ENCODE assay signal across 8 mouse cellular contexts in the genomic region with DNA sequence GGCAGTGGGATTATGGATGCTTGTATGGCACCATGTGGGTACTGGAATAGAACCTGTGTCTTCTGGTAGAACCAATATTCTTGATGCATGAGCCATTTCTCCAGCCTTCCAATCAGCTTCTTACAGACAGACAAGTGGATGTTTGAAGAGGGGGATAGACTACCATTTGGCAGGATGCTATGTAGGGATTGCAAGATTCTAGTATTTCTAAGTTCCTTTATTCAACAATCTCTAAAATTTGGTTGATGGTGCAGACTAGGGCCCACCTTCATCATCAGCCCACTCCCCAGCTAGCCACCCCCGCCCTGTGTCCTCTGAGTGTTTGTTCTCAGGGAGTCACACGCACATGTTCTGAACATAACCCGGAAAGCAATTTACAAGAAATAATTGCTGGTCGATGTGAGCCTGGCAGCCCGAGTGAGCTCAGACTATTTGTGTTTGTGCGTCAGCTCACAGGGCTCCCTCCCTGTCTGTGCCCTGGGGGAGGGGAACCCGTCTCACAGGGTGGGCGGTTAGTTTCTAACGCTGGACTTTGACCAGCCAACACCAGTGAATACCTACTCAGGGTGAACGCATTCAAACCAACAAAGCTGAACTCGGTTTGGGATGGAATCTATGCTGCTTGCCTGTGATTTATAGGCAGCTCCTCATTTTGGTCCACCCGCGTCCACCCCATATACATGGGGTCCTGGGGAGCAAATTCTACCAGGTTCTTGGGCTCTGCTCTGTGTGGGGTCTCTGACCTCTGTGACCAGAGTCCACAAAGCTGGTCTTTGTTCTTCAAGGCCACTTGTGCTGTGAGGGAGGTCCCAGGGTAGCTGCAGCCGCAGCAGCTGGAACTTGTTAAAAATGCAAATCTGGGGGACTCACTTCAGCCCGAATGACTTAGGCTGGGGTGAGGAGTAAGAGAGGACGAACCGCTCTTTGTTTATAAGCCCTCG. TPM values are rescaled to one million over a fixed set of nuclear protein-coding genes. Genes with fewer than 3 reads are reported as not detected.
A peak's percentile ranks its signal among the peaks of the same experiment; 100 is the strongest.
DNase-seq lines count a peak whose midpoint lies in the region; ATAC-seq lines count a peak whose summit lies in the region.

No protein-coding gene starts in this region.

- no peak for ATAC-seq in heart, embryonic 16.5 days (replicated peaks; ENCODE audit: extremely low read depth, insufficient read depth, low FRiP score)
- peak; percentile 30; the same call in 1 of the 2 replicates for ATAC-seq in neural tube, embryonic 13.5 days (ENCODE audit: low read depth)

- no peaks in the 10 kb centered on the region for H3K36me3 ChIP-seq in heart, embryonic 16.5 days (ENCODE audit: control insufficient read depth, insufficient read depth)
- no peaks in the 10 kb centered on the region for H3K36me3 ChIP-seq in neural tube, embryonic 13.5 days

- H3K4me2 ChIP-seq in heart, embryonic 16.5 days (ENCODE audit: low read depth, low read length): peak overlapping the region; percentile 18; the same call in 1 of the 2 replicates
- H3K4me2 ChIP-seq in neural tube, embryonic 13.5 days: peak overlapping the region; percentile 39

- peak overlapping the region; percentile 86 for H3K27ac ChIP-seq in heart, embryonic 16.5 days (ENCODE audit: low read length)
- peak overlapping the region; percentile 74 for H3K27ac ChIP-seq in neural tube, embryonic 13.5 days (replicated peaks)

- no peaks in the 10 kb centered on the region for H3K9me3 ChIP-seq in heart, embryonic 16.5 days (replicated peaks; ENCODE audit: control insufficient read depth, low read length)
- no peaks in the 10 kb centered on the region for H3K9me3 ChIP-seq in neural tube, embryonic 13.5 days

- H3K4me1 ChIP-seq in heart, embryonic 16.5 days (ENCODE audit: control insufficient read depth, insufficient read depth, low read length): peaks cover 42% of the 10 kb centered on the region
- peaks cover 61% of the 10 kb centered on the region for H3K4me1 ChIP-seq in neural tube, embryonic 13.5 days (replicated peaks)

- DNase-seq in layer of hippocampus, postnatal 10 days (ENCODE audit: low spot score in 2 of 2): peak; percentile 20 to 28
- DNase-seq in layer of hippocampus, adult 11-12 months (ENCODE audit: low spot score): no peak
- peak; percentile 69 to 71 for DNase-seq in kidney, postnatal 36 days
- DNase-seq in thymus, postnatal 4 days: no peak
- DNase-seq in frontal cortex, postnatal 10 days (ENCODE audit: low spot score in 2 of 2): no peak
- DNase-seq in thymus, adult 18-20 months: no peak

- H3K4me3 ChIP-seq in heart, embryonic 16.5 days (ENCODE audit: low read length): no peak overlapping the region
- H3K4me3 ChIP-seq in neural tube, embryonic 13.5 days: 0 out of 2 replicates have a peak overlapping the region, but pooled peaks have one; percentile 5

- peak overlapping the region; percentile 52 for H3K9ac ChIP-seq in heart, embryonic 16.5 days (ENCODE audit: low read length)
- H3K9ac ChIP-seq in neural tube, embryonic 13.5 days: peak overlapping the region; percentile 58

- WGBS in heart, embryonic 16.5 days: 20% methylated on average over 18 of the region's 18 CpGs
- WGBS in neural tube, embryonic 13.5 days: 3% methylated on average over 18 of the region's 18 CpGs

- no peaks in the 10 kb centered on the region for H3K27me3 ChIP-seq in heart, embryonic 16.5 days (ENCODE audit: control insufficient read depth, insufficient read depth, low read length)
- H3K27me3 ChIP-seq in neural tube, embryonic 13.5 days: no peaks in the 10 kb centered on the region

RNA-seq across cellular contexts. Expression of gene Shisal2a, which starts 20.6 kb away (rescaled TPM):
- not detected for total RNA-seq in layer of hippocampus, postnatal 10 days (2021)
- polyA plus RNA-seq in heart, embryonic 16.5 days (2015; fragmentation: Nextera tagmentation; extraction: Ambion mirVana): 1.3 and 1.4 TPM in 2 replicates
- polyA plus RNA-seq in neural tube, embryonic 13.5 days (2015; fragmentation: Nextera tagmentation; extraction: Ambion mirVana): 4.0 and 4.1 TPM in 2 replicates

RNA-seq across cellular contexts. Expression of gene Coa7, which starts 34.7 kb away (rescaled TPM):
- total RNA-seq in layer of hippocampus, postnatal 10 days (2021): 10 to 100 TPM; 31.4 to 42.1 TPM
- 46.3 and 53.6 TPM in 2 replicates for polyA plus RNA-seq in heart, embryonic 16.5 days (2015; fragmentation: Nextera tagmentation; extraction: Ambion mirVana)
- 43.2 and 46.8 TPM in 2 replicates for polyA plus RNA-seq in neural tube, embryonic 13.5 days (2015; fragmentation: Nextera tagmentation; extraction: Ambion mirVana)

RNA-seq across cellular contexts. Expression of gene Gpx7, which starts 44.2 kb away (rescaled TPM):
- 10 to 100 TPM; 10.3 to 12.1 TPM for total RNA-seq in layer of hippocampus, postnatal 10 days (2021)
- polyA plus RNA-seq in heart, embryonic 16.5 days (2015; fragmentation: Nextera tagmentation; extraction: Ambion mirVana): 51.4 and 53.6 TPM in 2 replicates
- polyA plus RNA-seq in neural tube, embryonic 13.5 days (2015; fragmentation: Nextera tagmentation; extraction: Ambion mirVana): 36.5 and 40.7 TPM in 2 replicates

Comparison
In these comparisons a context has a peak if more than half of its experiments do, and no peak if none do; other contexts are left out.
1. DNase-seq: peak in layer of hippocampus, postnatal 10 days (2 of 2) and kidney, postnatal 36 days (2 of 2); none in layer of hippocampus, adult 11-12 months (single experiment), thymus, postnatal 4 days (single experiment), frontal cortex, postnatal 10 days (0 of 2) and thymus, adult 18-20 months (0 of 2).